Mouse (Mus musculus): Measurements from ENCODE around the gene Grasp.

DNA sequence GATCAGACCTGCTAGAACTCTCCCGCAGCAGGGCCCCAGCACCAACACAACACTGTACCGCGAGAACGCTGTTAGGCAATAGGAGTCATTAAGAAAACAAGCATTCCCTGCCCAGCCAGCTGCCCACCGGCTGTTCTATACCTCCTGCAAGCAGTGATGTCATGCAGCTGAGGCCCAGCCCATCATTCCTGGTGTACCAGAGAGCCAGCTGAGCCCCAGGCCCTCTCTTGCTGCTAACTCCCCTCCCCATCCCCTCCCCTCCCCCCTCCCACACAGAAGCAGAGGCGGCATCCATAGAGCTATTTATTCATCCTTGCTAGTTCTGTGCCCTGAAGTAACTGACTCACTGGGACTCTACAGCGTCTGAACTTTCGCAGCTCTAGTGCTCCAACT is 3.1 kb upstream of the Grasp start:
- TF ChIP-seq CTCF (conservative IDR thresholded peaks at IDR 0.05 in 1 of 2, IDR thresholded peaks at IDR 0.05 in 1 of 2; ENCODE audit: low read depth in 2 of 2, low read length in 2 of 2) (no peak), SMC3 (IDR thresholded peaks at IDR 0.05; ENCODE audit: low read depth, low read length) (no peak), MAZ (IDR thresholded peaks at IDR 0.05; ENCODE audit: low read depth, low read length) (no peak), JUND (conservative IDR thresholded peaks at IDR 0.05; ENCODE audit: low read depth, low read length) (no peak), NELFE (IDR thresholded peaks at IDR 0.05; ENCODE audit: low read depth, low read length) (no peak), POLR2A (IDR thresholded peaks at IDR 0.05; ENCODE audit: low read depth, low read length) (no peak), UBTF (IDR thresholded peaks at IDR 0.05; ENCODE audit: low read depth, low read length) (no peak), TBP (conservative IDR thresholded peaks at IDR 0.05; ENCODE audit: low read depth, low read length) (no peak), RCOR1 (conservative IDR thresholded peaks at IDR 0.05; ENCODE audit: low read depth, low read length) (no peak), USF2 (conservative IDR thresholded peaks at IDR 0.05; ENCODE audit: low read depth, low read length) (no peak), EP300 (IDR thresholded peaks at IDR 0.05; ENCODE audit: low read length) (no peak), NRF1 (IDR thresholded peaks at IDR 0.05; ENCODE audit: low read depth, low read length) (no peak)
